Mouse (Mus musculus): ENCODE measurements around the gene Vapb. TPM values are rescaled to one million over a fixed set of nuclear protein-coding genes. Genes with fewer than 3 reads are reported as not detected.
"Not testable (repeated sequence)": the region's sequence is repeated elsewhere in the genome, so short reads cannot be mapped to it uniquely, and the experiment has no call there.

Vapb gene
- total and polyA plus RNA-seq, 2 experiments, result 10.2 to 18.8 TPM

GRCm38 (mm10) chr2:173713241-173713640, 24.1 kb upstream of the Vapb start:
- WGBS, result 93% methylated on average over 4 of the region's 4 CpGs
- TF ChIP-seq CTCF (IDR thresholded peaks at IDR 0.05; ENCODE audit: low read depth, low read length) (no peak), POLR2A (IDR thresholded peaks at IDR 0.05; ENCODE audit: extremely low read depth, insufficient read depth, low read length) (no peak)
- H3K9ac ChIP-seq (ENCODE audit: low read depth, low read length), result no peak overlapping the region
- no peaks in the 10 kb centered on the region for H3K79me2 ChIP-seq (ENCODE audit: control insufficient read depth, insufficient read depth, low read length)
- H3K27ac ChIP-seq (replicated peaks; ENCODE audit: insufficient read depth, low read depth, low read length), result no peak overlapping the region
- no peaks in the 10 kb centered on the region for H3K27me3 ChIP-seq (ENCODE audit: control insufficient read depth, insufficient read depth, low read length)
- H3K36me3 ChIP-seq (ENCODE audit: control insufficient read depth, insufficient read depth, low read length), result no peaks in the 10 kb centered on the region
- no peaks in the 10 kb centered on the region for H3K4me1 ChIP-seq (ENCODE audit: control insufficient read depth, insufficient read depth, low read length)
- H3K4me3 ChIP-seq (ENCODE audit: insufficient read depth, low read depth, low read length), result no peak overlapping the region
- no peak for DNase-seq (ENCODE audit: extremely low read depth, low read depth, low spot score)

GRCm38 (mm10) chr2:173714620-173715218, 22.6 kb upstream of the Vapb start:
- Histone ChIP-seq H3K27ac (replicated peaks; ENCODE audit: insufficient read depth, low read depth, low read length) (no peak overlapping the region), H3K27me3 (ENCODE audit: control insufficient read depth, insufficient read depth, low read length) (no peaks in the 10 kb centered on the region), H3K36me3 (ENCODE audit: control insufficient read depth, insufficient read depth, low read length) (no peaks in the 10 kb centered on the region), H3K79me2 (ENCODE audit: control insufficient read depth, insufficient read depth, low read length) (no peaks in the 10 kb centered on the region), H3K4me3 (ENCODE audit: insufficient read depth, low read depth, low read length) (no peak overlapping the region), H3K4me1 (ENCODE audit: control insufficient read depth, insufficient read depth, low read length) (no peaks in the 10 kb centered on the region), H3K9ac (ENCODE audit: low read depth, low read length) (no peak overlapping the region)
- WGBS, result 86% methylated on average over 8 of the region's 8 CpGs
- no peak for TF ChIP-seq POLR2A (IDR thresholded peaks at IDR 0.05; ENCODE audit: extremely low read depth, insufficient read depth, low read length)
- no peak for TF ChIP-seq CTCF (IDR thresholded peaks at IDR 0.05; ENCODE audit: low read depth, low read length)
- DNase-seq (ENCODE audit: extremely low read depth, low read depth, low spot score), result no peak

GRCm38 (mm10) chr2:173716966-173717365, 20.3 kb upstream of the Vapb start:
- Histone ChIP-seq H3K27ac (replicated peaks; ENCODE audit: insufficient read depth, low read depth, low read length) (no peak overlapping the region), H3K27me3 (ENCODE audit: control insufficient read depth, insufficient read depth, low read length) (no peaks in the 10 kb centered on the region), H3K4me3 (ENCODE audit: insufficient read depth, low read depth, low read length) (no peak overlapping the region), H3K4me1 (ENCODE audit: control insufficient read depth, insufficient read depth, low read length) (no peaks in the 10 kb centered on the region), H3K9ac (ENCODE audit: low read depth, low read length) (no peak overlapping the region), H3K36me3 (ENCODE audit: control insufficient read depth, insufficient read depth, low read length) (no peaks in the 10 kb centered on the region), H3K79me2 (ENCODE audit: control insufficient read depth, insufficient read depth, low read length) (no peaks in the 10 kb centered on the region)
- WGBS, result 91% methylated on average over 5 of the region's 5 CpGs
- no peak for DNase-seq (ENCODE audit: extremely low read depth, low read depth, low spot score)
- no peak for TF ChIP-seq CTCF (IDR thresholded peaks at IDR 0.05; ENCODE audit: low read depth, low read length)
- no peak for TF ChIP-seq POLR2A (IDR thresholded peaks at IDR 0.05; ENCODE audit: extremely low read depth, insufficient read depth, low read length)

- 87% methylated on average over 6 of the region's 7 CpGs for WGBS
- H3K79me2 ChIP-seq (ENCODE audit: control insufficient read depth, insufficient read depth, low read length); H3K4me1 ChIP-seq (ENCODE audit: control insufficient read depth, insufficient read depth, low read length); H3K27me3 ChIP-seq (ENCODE audit: control insufficient read depth, insufficient read depth, low read length); H3K4me3 ChIP-seq (ENCODE audit: insufficient read depth, low read depth, low read length); DNase-seq (ENCODE audit: extremely low read depth, low read depth, low spot score); H3K27ac ChIP-seq (replicated peaks; ENCODE audit: insufficient read depth, low read depth, low read length); H3K9ac ChIP-seq (ENCODE audit: low read depth, low read length); H3K36me3 ChIP-seq (ENCODE audit: control insufficient read depth, insufficient read depth, low read length): not testable (repeated sequence)
Observed at GRCm38 (mm10) chr2:173719115-173719514, 18.2 kb upstream of the Vapb start, which contains the start of gene 1700010B08Rik. TSS of gene 1700010B08Rik (plus strand) at chr2:173719415.

- DNase-seq (ENCODE audit: extremely low read depth, low read depth, low spot score), result no peak
- no peaks in the 10 kb centered on the region for H3K79me2 ChIP-seq (ENCODE audit: control insufficient read depth, insufficient read depth, low read length)
- H3K27ac ChIP-seq (replicated peaks; ENCODE audit: insufficient read depth, low read depth, low read length), result no peak overlapping the region
- no peak for TF ChIP-seq CTCF (IDR thresholded peaks at IDR 0.05; ENCODE audit: low read depth, low read length)
- no peak for TF ChIP-seq POLR2A (IDR thresholded peaks at IDR 0.05; ENCODE audit: extremely low read depth, insufficient read depth, low read length)
- 56% methylated on average over 11 of the region's 11 CpGs for WGBS
- H3K4me1 ChIP-seq (ENCODE audit: control insufficient read depth, insufficient read depth, low read length), result no peaks in the 10 kb centered on the region
- no peaks in the 10 kb centered on the region for H3K27me3 ChIP-seq (ENCODE audit: control insufficient read depth, insufficient read depth, low read length)
- H3K9ac ChIP-seq (ENCODE audit: low read depth, low read length), result no peak overlapping the region
- H3K4me3 ChIP-seq (ENCODE audit: insufficient read depth, low read depth, low read length), result no peak overlapping the region
- H3K36me3 ChIP-seq (ENCODE audit: control insufficient read depth, insufficient read depth, low read length), result no peaks in the 10 kb centered on the region
Observed at GRCm38 (mm10) chr2:173722251-173722857, 15.0 kb upstream of the Vapb start.

GRCm38 (mm10) chr2:173724382-173724781, 12.9 kb upstream of the Vapb start:
- H3K9ac ChIP-seq (ENCODE audit: low read depth, low read length), result no peak overlapping the region
- no peaks in the 10 kb centered on the region for H3K36me3 ChIP-seq (ENCODE audit: control insufficient read depth, insufficient read depth, low read length)
- TF ChIP-seq CTCF (IDR thresholded peaks at IDR 0.05; ENCODE audit: low read depth, low read length), result no peak
- no peak for TF ChIP-seq POLR2A (IDR thresholded peaks at IDR 0.05; ENCODE audit: extremely low read depth, insufficient read depth, low read length)
- H3K4me3 ChIP-seq (ENCODE audit: insufficient read depth, low read depth, low read length), result no peak overlapping the region
- H3K79me2 ChIP-seq (ENCODE audit: control insufficient read depth, insufficient read depth, low read length), result no peaks in the 10 kb centered on the region
- no peak overlapping the region for H3K27ac ChIP-seq (replicated peaks; ENCODE audit: insufficient read depth, low read depth, low read length)
- no peaks in the 10 kb centered on the region for H3K27me3 ChIP-seq (ENCODE audit: control insufficient read depth, insufficient read depth, low read length)
- H3K4me1 ChIP-seq (ENCODE audit: control insufficient read depth, insufficient read depth, low read length), result no peaks in the 10 kb centered on the region
- DNase-seq (ENCODE audit: extremely low read depth, low read depth, low spot score), result no peak
- 73% methylated on average over 14 of the region's 14 CpGs for WGBS
